Mouse (Mus musculus): ENCODE results near the gene Zfp507.

DNA sequence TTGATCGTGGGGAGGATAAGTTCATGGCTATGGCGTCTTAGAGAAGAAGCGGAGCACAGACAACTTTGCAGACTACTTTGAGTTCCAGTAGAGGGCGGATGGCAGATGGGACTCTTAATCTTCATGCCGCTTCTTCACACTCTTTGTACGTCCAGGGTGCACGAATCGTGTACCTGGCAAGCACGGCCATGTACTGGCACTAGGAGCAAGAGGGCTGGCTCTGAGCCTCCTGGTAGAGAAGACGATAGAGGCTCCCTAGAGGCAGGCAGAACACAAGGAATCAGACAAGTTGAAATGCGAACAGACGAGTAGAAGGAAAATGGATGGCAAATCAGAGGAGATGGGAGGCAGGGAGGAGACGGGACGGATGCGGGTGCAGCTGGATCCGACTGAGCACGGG, 19.5 kb upstream of the Zfp507 start:
- TF ChIP-seq CTCF (IDR thresholded peaks at IDR 0.05; ENCODE audit: control insufficient read depth, insufficient read depth, insufficient replicate concordance, low read depth, low read length), result no peak
- TF ChIP-seq POLR2A (IDR thresholded peaks at IDR 0.05; ENCODE audit: control insufficient read depth, low read depth, low read length), result no peak
